Mouse (Mus musculus) megakaryocyte, embryonic 14.5 days (primary cell): ENCODE results near the gene Galnt17. TPM values are rescaled to one million over a fixed set of nuclear protein-coding genes. Genes with fewer than 3 reads are reported as not detected.

ENCODE experiments used
- H3K27me3 ChIP-seq: replicated peaks from 2 replicates; pipeline ENCODE3; 2012; ENCODE audit warnings: inconsistent platforms
- H3K36me3 ChIP-seq: replicated peaks from 2 replicates; pipeline ENCODE3; 2012; ENCODE audit warnings: low read length, inconsistent platforms, mixed read lengths
- H3K4me1 ChIP-seq: 2 replicates; pipeline ENCODE4 v1.6.1; 2012; ENCODE audit warnings: inconsistent platforms
- H3K4me3 ChIP-seq: replicated peaks from 2 replicates; pipeline ENCODE3; 2012; ENCODE audit warnings: moderate library complexity, mild to moderate bottlenecking, inconsistent platforms
- H3K9me3 ChIP-seq: 2 replicates; pipeline ENCODE4 v1.6.1; 2012; ENCODE audit warnings: inconsistent platforms
- FLI1 ChIP-seq: IDR thresholded peaks from 2 replicates; pipeline ENCODE4 v1.6.1; 2012; ENCODE audit warnings: low read length, inconsistent platforms, mixed read lengths
- GATA1 ChIP-seq: IDR thresholded peaks from 3 replicates; pipeline ENCODE4 v1.6.1; 2012; ENCODE audit warnings: mixed read lengths, low read length, inconsistent platforms, borderline replicate concordance
- polyA plus RNA-seq: library from polyadenylated mRNA; stranded (reverse); fragments of >175 nt; gene quantifications from 2 replicates; pipeline ENCODE4 v1.2.3, GENCODE M21; 2012; ENCODE audit warnings: low replicate concordance; ENCODE audit not compliant: insufficient read depth

Galnt17 gene
- polyA plus RNA-seq, 1 experiment: not detected

DNA sequence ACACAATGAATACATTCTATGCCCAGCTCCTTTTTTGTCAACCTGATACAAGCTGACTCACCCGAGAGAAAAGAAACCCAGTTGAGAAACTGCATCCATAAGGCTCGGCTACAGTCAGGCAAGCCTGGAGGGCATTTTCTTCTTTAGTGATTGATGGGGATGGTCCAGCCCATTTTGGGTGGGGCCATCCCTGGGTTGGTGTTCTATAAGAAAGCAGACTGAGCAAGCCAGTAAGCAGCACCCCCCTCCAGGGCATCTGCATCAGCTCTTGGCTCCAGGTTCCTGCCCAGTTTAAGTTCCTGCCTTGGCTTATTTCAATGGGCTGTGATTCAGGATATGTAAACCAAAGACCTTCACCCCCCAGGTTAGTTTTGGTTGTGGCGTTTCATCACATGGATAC lies 295.2 kb downstream of the Galnt17 start:
- Histone ChIP-seq H3K27me3 (no peaks in the 10 kb centered on the region), H3K4me1 (no peaks in the 10 kb centered on the region), H3K4me3 (no peak overlapping the region), H3K9me3 (peaks cover 80% of the 10 kb centered on the region), H3K36me3 (no peaks in the 10 kb centered on the region)
- TF ChIP-seq GATA1: no peak
- TF ChIP-seq FLI1: no peak

DNA sequence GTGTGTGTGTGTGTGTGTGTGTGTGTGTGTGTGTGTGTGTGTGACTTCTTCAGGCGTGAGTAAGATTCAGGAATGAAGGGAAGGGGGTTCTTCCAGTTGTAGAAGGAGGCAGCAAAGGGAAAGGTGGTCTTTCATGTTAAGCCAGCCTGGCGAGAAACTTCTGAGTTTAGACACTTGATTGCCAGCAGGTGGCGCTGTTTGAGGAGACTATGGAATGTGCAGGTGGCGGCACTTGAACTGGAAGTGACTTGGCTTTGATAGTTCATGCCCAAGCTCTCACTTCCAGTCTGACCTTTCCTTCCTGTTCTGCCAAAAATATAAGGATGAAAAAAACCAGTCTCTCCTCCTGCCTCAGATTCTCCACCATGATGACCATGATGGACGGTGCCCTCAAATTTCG lies 298.8 kb downstream of the Galnt17 start:
- Histone ChIP-seq H3K4me1 (no peaks in the 10 kb centered on the region), H3K36me3 (no peaks in the 10 kb centered on the region), H3K27me3 (no peaks in the 10 kb centered on the region), H3K9me3 (peaks cover 71% of the 10 kb centered on the region), H3K4me3 (no peak overlapping the region)
- no peak for TF ChIP-seq FLI1
- no peak for TF ChIP-seq GATA1

DNA sequence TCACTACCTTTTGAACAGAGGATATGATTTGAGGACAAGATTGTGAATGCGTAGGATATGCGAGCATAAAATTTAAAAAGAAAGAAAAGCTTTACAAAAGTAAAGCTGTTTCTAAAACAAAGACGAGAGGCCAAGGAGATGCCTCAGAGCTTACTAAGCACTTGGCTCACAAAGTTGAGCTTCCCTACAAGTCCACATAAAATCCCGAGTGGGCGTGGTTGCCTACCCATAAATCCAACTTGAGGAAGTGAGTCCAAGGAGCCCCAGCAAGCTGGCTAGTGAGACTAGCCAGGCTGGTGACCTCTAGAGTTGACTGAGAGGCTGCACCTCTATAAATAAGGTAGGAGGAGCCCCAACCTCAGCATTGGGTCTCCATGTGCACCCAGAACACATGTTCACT lies 299.8 kb downstream of the Galnt17 start:
- peaks cover 69% of the 10 kb centered on the region for H3K9me3 ChIP-seq
- no peaks in the 10 kb centered on the region for H3K4me1 ChIP-seq
- H3K4me3 ChIP-seq: no peak overlapping the region
- TF ChIP-seq FLI1: no peak
- no peak for TF ChIP-seq GATA1
- H3K36me3 ChIP-seq: no peaks in the 10 kb centered on the region
- H3K27me3 ChIP-seq: no peaks in the 10 kb centered on the region

DNA sequence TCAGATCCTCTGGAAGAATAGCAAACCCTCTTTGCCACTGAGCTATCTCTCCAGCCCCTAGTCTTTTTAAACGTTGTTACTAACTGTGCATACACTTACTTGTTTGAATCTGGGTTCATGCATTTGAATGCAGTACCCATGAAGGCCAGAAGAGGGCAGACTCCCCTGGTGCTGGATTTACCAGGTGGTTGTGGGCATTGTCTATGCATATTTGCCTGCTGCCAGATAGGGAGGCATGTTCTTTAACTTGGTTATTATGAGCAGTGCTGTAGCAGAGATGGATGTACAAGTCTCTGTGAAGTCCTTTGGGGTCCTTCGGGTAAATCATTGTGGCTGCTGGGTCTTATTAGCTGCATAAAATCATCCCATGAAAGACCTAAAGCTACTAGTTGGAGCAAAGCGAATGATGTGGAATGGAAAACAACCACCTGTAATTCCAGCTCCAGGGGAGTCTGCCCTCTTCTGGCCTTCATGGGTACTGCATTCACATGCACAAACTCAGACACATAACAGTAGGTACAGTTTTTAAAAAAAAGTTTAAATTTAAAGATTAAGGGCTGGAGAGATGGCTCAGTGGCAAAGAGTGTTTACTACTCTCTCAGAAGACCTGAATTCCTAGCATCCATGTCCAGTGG lies 300.3 kb downstream of the Galnt17 start:
- no peaks in the 10 kb centered on the region for H3K27me3 ChIP-seq
- no peaks in the 10 kb centered on the region for H3K36me3 ChIP-seq
- H3K4me3 ChIP-seq: no peak overlapping the region
- no peak for TF ChIP-seq GATA1
- TF ChIP-seq FLI1: no peak
- peaks cover 69% of the 10 kb centered on the region for H3K9me3 ChIP-seq
- no peaks in the 10 kb centered on the region for H3K4me1 ChIP-seq

DNA sequence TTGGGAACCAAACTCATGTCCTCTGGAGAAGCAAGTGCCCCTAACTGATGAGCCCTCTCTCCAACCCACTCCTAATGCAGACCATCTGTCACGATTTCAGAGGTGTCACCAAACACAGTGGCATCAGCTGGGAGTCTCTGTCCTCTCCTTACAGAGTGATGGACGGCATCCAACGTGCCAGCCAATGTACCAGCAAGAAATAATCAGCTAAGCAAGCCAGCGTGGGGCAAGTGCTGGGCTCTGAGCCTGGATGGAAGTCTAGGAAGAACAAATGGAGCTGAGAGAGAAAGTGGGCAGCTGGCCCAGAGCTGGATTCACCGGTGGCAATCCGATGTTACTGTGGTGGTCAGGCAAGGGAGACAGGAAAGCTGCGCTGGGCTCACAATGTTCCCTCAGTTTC lies 301.1 kb downstream of the Galnt17 start:
- H3K27me3 ChIP-seq: no peaks in the 10 kb centered on the region
- no peak for TF ChIP-seq GATA1
- no peak for TF ChIP-seq FLI1
- H3K4me3 ChIP-seq: no peak overlapping the region
- H3K9me3 ChIP-seq: peaks cover 69% of the 10 kb centered on the region
- H3K4me1 ChIP-seq: no peaks in the 10 kb centered on the region
- H3K36me3 ChIP-seq: no peaks in the 10 kb centered on the region

DNA sequence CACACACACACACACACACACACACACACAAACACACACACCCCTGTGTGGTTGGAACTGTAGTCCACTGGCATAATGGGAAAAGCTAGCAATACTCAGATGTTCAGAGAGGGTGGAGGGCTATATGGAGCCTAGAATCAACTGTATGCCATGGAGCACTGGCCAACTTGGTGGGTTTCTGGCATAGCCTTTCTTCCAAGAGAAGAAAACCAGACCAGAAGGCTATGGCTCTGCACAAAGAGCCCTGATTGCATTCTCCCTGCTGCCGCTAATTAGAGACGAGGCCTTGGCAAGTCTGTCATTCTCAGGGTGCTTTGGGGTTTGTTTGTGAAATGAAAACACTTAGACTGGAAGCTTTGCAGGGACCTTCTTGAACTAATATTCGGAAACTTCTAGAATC lies 301.8 kb downstream of the Galnt17 start:
- no peaks in the 10 kb centered on the region for H3K36me3 ChIP-seq
- no peaks in the 10 kb centered on the region for H3K4me1 ChIP-seq
- H3K4me3 ChIP-seq: no peak overlapping the region
- peaks cover 69% of the 10 kb centered on the region for H3K9me3 ChIP-seq
- TF ChIP-seq FLI1 (no peak), GATA1 (no peak)
- no peaks in the 10 kb centered on the region for H3K27me3 ChIP-seq

DNA sequence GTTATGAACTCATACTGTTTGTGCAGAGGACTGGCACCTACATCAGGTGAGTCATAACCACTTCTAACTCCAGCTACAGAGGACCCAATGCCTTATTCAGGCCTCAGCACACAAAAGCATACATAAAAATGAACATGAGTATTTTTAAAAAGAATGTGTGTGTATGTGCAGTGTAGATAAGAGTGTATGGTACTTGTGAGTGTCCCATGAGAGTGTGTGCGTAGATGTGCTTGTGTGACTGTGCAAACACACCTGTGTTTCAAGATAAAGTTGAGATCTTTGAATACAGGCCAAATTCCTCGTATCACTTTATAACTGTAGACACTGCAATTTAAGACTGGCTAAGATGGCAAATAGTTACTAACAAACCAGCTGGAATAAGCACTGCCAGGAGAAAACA lies 307.7 kb downstream of the Galnt17 start:
- H3K9me3 ChIP-seq: peaks cover 66% of the 10 kb centered on the region
- no peaks in the 10 kb centered on the region for H3K36me3 ChIP-seq
- no peak overlapping the region for H3K4me3 ChIP-seq
- TF ChIP-seq FLI1: no peak
- TF ChIP-seq GATA1: no peak
- H3K27me3 ChIP-seq: no peaks in the 10 kb centered on the region
- no peaks in the 10 kb centered on the region for H3K4me1 ChIP-seq

DNA sequence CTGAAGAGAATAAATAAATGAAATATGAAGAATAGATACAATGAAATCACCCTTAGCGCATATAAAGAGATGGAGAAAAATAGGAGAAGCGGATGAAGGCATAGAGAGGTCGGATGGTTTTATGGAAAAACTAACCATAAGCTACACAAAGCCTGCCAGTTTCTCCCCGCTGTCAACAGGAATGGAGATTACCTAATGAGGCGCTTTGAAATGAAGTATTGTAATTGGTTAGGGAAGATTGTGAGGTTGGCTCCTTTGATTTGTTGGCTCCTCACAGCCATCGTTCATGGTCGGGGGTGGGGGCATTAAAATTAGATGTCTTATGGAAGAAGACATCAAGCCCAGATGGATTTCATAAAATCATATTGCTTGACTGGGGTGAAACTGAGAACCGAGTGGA lies 329.0 kb downstream of the Galnt17 start:
- TF ChIP-seq FLI1 (no peak), GATA1 (no peak)
- H3K36me3 ChIP-seq: no peaks in the 10 kb centered on the region
- peaks cover 49% of the 10 kb centered on the region for H3K9me3 ChIP-seq
- no peak overlapping the region for H3K4me3 ChIP-seq
- H3K4me1 ChIP-seq: no peaks in the 10 kb centered on the region
- H3K27me3 ChIP-seq: no peaks in the 10 kb centered on the region

DNA sequence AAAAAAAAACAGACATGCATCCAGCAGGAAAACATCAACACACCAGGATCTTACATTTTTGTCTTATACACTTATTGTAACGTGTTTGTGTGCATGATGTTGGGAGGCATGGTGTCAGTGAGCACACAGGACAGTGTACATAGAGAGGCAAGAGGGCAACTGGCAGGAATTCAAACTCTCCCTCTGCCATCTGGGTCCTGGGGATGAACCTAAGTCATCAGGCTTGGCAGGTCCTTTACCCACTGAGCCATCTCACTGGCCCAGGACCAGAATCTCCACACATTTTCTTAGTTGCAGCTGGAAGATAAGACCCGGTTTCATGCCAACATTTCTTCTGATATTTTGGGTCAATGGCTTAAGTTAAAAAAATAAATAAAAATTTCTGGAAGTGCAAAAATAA lies 329.4 kb downstream of the Galnt17 start:
- Histone ChIP-seq H3K9me3 (peaks cover 50% of the 10 kb centered on the region), H3K36me3 (no peaks in the 10 kb centered on the region), H3K4me3 (peak overlapping the region; percentile 18), H3K4me1 (no peaks in the 10 kb centered on the region), H3K27me3 (no peaks in the 10 kb centered on the region)
- no peak for TF ChIP-seq FLI1
- TF ChIP-seq GATA1: no peak

DNA sequence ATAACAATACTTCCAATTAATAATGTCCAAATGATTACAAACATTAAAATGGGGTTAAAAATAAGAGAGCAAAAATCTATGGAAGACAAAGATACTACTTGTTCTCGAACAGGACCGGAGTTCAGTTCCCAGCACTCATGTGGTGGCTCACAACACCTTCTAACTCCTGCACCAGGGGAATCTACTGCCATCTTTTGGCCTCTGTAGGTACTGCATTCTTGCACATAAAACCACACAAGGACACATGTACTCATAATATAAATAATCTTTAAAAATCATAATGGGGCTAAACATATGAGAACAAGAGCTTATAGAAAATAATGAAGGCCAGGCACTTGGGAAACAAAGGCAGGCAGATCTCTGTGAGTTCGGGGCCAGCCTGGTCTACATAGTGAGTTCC lies 330.3 kb downstream of the Galnt17 start:
- Histone ChIP-seq H3K4me1 (no peaks in the 10 kb centered on the region), H3K27me3 (no peaks in the 10 kb centered on the region), H3K9me3 (peaks cover 50% of the 10 kb centered on the region), H3K4me3 (no peak overlapping the region), H3K36me3 (no peaks in the 10 kb centered on the region)
- TF ChIP-seq FLI1: no peak

DNA sequence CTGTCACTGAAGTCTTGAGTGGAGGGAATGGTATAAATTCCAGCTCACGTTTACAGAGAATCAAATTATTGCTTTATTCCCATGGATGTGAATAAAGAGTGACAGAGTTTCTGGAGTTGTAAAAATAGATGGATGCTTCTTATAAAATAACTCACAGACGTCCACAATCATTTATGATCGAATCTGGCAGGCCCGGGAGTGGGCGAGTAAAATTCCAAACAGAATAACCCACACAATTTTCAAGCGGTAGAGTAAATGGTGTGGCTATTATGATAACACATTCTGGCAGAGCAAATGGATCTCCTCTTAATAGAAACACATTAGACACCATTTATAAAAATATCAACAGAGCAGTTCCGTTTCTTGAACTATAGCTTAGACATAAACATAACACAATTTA lies 355.9 kb downstream of the Galnt17 start:
- no peaks in the 10 kb centered on the region for H3K36me3 ChIP-seq
- H3K4me1 ChIP-seq: no peaks in the 10 kb centered on the region
- H3K27me3 ChIP-seq: no peaks in the 10 kb centered on the region
- TF ChIP-seq FLI1: no peak
- no peak for TF ChIP-seq GATA1
- H3K4me3 ChIP-seq: no peak overlapping the region
- peaks cover 45% of the 10 kb centered on the region for H3K9me3 ChIP-seq
